Mouse (Mus musculus) stomach, embryonic 14.5 days (tissue): ENCODE results near the gene Dgkh. TPM values are rescaled to one million over a fixed set of nuclear protein-coding genes. Genes with fewer than 3 reads are reported as not detected.

ENCODE experiments used
- ATAC-seq: fragments of 200-750 bp; cut with Nextera tagmentation; 2 replicates; pipeline ENCODE4 v1.8.0; 2017; ENCODE audit warnings: low read depth, moderate TSS enrichment; ENCODE audit not compliant: insufficient number of reproducible peaks, insufficient read depth, low FRiP score
- H3K27ac ChIP-seq: fragments of 300-500 bp; sonication (generic); 2 replicates; pipeline ENCODE4 v1.5.1; 2014; ENCODE audit warnings: mild to moderate bottlenecking, low read length, moderate library complexity, mixed read lengths
- H3K27me3 ChIP-seq: fragments of 300-500 bp; sonication (generic); 2 replicates; pipeline ENCODE4 v1.6.1; 2014; ENCODE audit warnings: low read length, control low read depth, mixed read lengths; ENCODE audit not compliant: control insufficient read depth, insufficient read depth
- H3K36me3 ChIP-seq: fragments of 300-500 bp; sonication (generic); 2 replicates; pipeline ENCODE4 v1.6.1; 2014; ENCODE audit warnings: mild to moderate bottlenecking, control low read depth, low read length, moderate library complexity, mixed read lengths; ENCODE audit not compliant: control insufficient read depth, insufficient read depth
- H3K4me1 ChIP-seq: fragments of 300-500 bp; sonication (generic); 2 replicates; pipeline ENCODE4 v1.6.1; 2014; ENCODE audit warnings: low read length, control low read depth, mixed read lengths; ENCODE audit not compliant: control insufficient read depth, insufficient read depth
- H3K4me2 ChIP-seq: fragments of 300-500 bp; sonication (generic); replicated peaks from 2 replicates; pipeline ENCODE4 v1.6.1; 2014; ENCODE audit warnings: low read depth, low read length, control low read depth
- H3K4me3 ChIP-seq: fragments of 300-500 bp; sonication (generic); 2 replicates; pipeline ENCODE4 v1.5.1; 2014; ENCODE audit warnings: low read depth, low read length, control low read depth
- H3K9ac ChIP-seq: fragments of 300-500 bp; sonication (generic); replicated peaks from 2 replicates; pipeline ENCODE4 v1.6.1; 2014; ENCODE audit warnings: low read depth, mild to moderate bottlenecking, control low read depth, low read length, moderate library complexity, mixed read lengths
- H3K9me3 ChIP-seq: fragments of 300-500 bp; sonication (generic); 2 replicates; pipeline ENCODE4 v1.6.1; 2016; ENCODE audit warnings: low read depth, low read length, control low read depth; ENCODE audit not compliant: control insufficient read depth
- WGBS: fragments of 180-500 bp; shearing (Covaris S2); extraction: QIAGEN DNeasy Blood & Tissue Kit; methylation state at CpG from one replicate; pipeline ENCODE4 v1.1.7; 2014; 5-methylcytosine and 5-hydroxymethylcytosine counted together
- polyA plus RNA-seq: library from polyadenylated mRNA; unstranded; fragments of >200 nt; fragmentation: Nextera tagmentation; extraction: Ambion mirVana; gene quantifications from 2 replicates; pipeline ENCODE4 v1.2.1, GENCODE M21; 2014

The Dgkh gene
- polyA plus RNA-seq, 1 experiment from 2014 or later = 2.7 TPM

DNA sequence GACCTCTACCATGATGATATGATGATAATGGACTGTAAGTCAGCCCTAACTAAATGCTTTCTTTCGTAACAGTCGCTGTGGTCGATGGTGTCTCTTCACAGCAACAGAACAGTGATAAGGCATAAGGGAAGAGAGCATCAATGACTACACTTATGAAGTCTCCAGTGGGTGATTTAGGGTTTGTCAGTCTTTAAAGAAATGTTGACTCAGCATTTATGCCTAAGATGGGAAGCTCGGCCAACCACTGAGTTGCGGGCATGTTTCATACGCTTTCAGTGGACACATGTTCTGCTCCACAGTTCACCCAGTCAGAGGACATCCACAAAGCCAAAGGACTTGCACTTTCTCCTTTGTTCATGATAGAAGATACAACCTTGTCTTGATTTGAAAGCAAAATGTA lies 73.9 kb downstream of the Dgkh start:
- Histone ChIP-seq H3K4me3 (no peak overlapping the region), H3K9ac (no peak overlapping the region), H3K4me1 (0 out of 2 replicates have a peak, but pooled peaks cover 4% of the 10 kb centered on the region), H3K27ac (no peak overlapping the region), H3K27me3 (no peaks in the 10 kb centered on the region), H3K4me2 (no peak overlapping the region), H3K36me3 (no peaks in the 10 kb centered on the region), H3K9me3 (no peaks in the 10 kb centered on the region; the same call in 1 of the 2 replicates)
- 97% methylated on average over 6 of the region's 6 CpGs for WGBS
- ATAC-seq = no peak

DNA sequence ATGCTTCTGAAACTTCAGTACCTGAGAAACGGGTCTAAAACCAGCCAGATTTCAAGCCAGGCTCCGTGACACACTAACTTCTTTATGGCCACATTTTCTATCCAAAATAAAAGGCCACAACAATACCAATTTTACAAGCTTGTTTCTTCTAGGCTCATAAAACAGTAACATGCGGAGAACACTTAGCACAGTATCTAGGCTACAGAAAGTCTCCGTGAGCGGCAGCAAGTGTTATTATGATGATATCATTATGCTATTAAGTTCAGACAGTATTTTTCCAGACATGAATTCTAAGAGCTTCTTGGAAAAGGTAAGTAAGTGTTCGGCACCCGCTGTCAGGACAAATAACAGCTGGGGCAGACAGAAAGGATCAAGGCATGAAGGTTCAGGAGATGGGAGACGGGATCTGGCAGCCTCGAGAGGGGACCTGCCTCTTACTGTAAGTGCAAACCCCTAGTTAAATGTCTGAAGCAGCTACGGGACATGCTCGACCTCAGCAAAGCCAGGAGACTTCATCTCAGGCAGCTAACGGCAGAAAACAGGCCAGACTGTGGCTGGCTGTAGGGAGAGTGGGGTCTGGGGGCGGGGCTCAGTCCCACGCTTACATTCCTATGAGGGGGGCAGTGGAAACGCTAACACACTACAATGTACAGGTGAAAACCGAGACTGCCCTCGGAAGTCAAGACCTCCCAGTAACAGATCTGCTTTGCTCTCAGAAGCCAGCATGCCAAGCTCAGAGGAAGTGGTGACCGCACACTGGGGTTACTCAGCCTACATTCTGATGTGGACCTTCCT lies 75.5 kb downstream of the Dgkh start:
- Histone ChIP-seq H3K4me1 (0 out of 2 replicates have a peak, but pooled peaks cover 4% of the 10 kb centered on the region), H3K27ac (no peak overlapping the region), H3K4me3 (no peak overlapping the region), H3K9me3 (no peaks in the 10 kb centered on the region; the same call in 1 of the 2 replicates), H3K27me3 (no peaks in the 10 kb centered on the region), H3K36me3 (no peaks in the 10 kb centered on the region), H3K4me2 (no peak overlapping the region), H3K9ac (no peak overlapping the region)
- ATAC-seq = no peak
- 66% methylated on average over 18 of the region's 18 CpGs for WGBS

DNA sequence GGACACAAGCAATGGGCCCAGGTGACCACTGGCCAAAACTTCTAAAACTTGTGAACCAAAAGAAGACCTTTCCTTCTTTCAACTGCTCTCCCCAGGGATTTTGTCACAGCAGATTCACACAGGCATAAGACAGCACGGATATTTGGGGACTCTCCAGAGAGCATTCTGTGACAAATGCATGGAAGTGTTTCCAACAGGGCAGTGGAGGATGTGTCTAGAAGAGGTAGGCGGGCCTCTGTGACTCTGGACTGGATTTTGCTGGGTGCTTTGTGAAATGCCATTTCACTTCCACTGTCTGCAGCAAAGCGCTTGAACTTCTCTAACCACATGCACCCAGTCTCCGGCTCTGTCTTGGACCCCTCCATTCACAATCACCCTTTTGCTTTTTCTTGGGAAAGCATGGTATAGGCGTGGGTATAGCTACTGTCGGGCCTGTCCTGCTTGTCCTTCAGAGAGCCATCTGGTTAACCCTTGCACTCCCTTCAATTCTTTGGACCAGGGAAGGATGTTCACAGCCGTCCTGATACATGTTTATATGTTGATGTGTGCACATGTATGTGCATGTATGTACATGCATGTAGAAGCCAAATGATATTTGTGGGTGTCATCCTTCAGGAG lies 77.5 kb downstream of the Dgkh start:
- no peak overlapping the region for H3K4me2 ChIP-seq
- no peaks in the 10 kb centered on the region for H3K27me3 ChIP-seq
- 84% methylated on average over 7 of the region's 7 CpGs for WGBS
- no peak overlapping the region for H3K27ac ChIP-seq
- no peak for ATAC-seq
- H3K9ac ChIP-seq = no peak overlapping the region
- H3K4me3 ChIP-seq = no peak overlapping the region
- H3K36me3 ChIP-seq = no peaks in the 10 kb centered on the region
- H3K4me1 ChIP-seq = peaks cover 9% of the 10 kb centered on the region
- no peaks in the 10 kb centered on the region; the same call in 1 of the 2 replicates for H3K9me3 ChIP-seq

DNA sequence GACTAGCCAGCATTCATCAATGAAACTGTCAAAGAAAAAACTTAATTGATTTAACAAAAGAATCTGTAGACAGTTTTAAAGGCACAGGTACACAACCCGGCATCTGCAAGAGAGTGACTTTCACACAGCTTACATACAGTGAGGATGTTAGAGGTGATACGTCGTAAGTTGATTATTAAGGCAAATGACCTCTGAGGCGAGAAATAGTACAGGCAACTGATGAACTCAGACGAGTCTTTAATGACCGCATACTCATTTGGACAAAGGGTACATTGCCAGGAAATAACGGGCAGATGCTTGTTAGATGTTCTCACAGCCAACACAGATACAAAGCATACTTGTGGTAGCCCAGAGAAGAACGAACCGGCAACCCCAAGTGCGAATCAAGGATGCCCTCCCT lies 78.4 kb downstream of the Dgkh start:
- ATAC-seq = no peak
- peaks cover 17% of the 10 kb centered on the region for H3K4me1 ChIP-seq
- WGBS = 86% methylated on average over 10 of the region's 10 CpGs

DNA sequence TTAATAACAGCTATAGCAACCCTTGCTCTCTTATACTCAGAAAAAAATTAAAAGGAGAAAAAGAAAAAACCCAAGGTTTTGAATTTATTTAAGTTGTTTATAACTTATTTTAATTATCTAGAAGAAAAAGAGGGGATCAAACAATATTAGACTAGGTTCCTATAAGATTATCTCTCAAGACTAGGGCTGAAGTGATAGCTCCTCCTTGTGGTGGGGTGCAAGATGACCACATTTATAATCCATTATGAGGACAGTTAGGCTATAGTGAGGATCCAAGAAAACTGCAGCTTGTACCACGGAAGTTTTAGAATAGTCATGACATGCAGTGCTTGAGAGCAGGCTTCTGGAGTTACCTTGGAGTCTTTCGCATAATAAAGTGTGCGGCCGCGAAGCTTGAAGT lies 79.2 kb downstream of the Dgkh start:
- ATAC-seq = no peak
- H3K4me3 ChIP-seq = no peak overlapping the region
- H3K4me2 ChIP-seq = no peak overlapping the region
- H3K9me3 ChIP-seq = no peaks in the 10 kb centered on the region; the same call in 1 of the 2 replicates
- H3K27ac ChIP-seq = no peak overlapping the region
- no peaks in the 10 kb centered on the region for H3K27me3 ChIP-seq
- peaks cover 23% of the 10 kb centered on the region for H3K4me1 ChIP-seq
- no peaks in the 10 kb centered on the region for H3K36me3 ChIP-seq
- H3K9ac ChIP-seq = no peak overlapping the region
- WGBS = 92% methylated on average over 5 of the region's 5 CpGs

More for the DNA sequence above, 78.4 kb downstream of the Dgkh start:
- H3K27ac ChIP-seq = no peak overlapping the region
- H3K36me3 ChIP-seq = no peaks in the 10 kb centered on the region
- H3K27me3 ChIP-seq = no peaks in the 10 kb centered on the region
- no peak overlapping the region for H3K4me3 ChIP-seq
- H3K4me2 ChIP-seq = no peak overlapping the region
- H3K9ac ChIP-seq = no peak overlapping the region
- no peaks in the 10 kb centered on the region; the same call in 1 of the 2 replicates for H3K9me3 ChIP-seq

DNA sequence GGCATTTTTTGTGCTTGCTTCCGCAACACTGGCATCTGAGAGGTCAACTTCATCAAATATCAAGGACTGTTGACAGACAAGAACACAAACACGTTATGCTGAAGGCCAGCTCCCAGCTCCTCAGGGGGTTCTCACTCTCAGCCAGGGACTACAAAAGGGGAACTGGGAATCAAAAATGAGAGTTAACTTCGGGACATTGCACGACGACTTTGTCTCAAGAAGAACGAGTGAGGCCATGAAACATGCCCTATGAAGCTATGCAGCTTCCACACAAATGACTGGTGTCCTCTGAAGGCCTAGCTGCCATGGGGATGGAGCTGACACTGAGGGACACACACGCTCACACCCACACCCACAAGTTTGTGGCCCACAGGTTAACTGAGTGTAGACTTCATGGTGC lies 80.9 kb downstream of the Dgkh start:
- no peaks in the 10 kb centered on the region for H3K27me3 ChIP-seq
- no peak overlapping the region for H3K9ac ChIP-seq
- H3K27ac ChIP-seq = no peak overlapping the region
- 79% methylated on average over 7 of the region's 7 CpGs for WGBS
- H3K4me2 ChIP-seq = no peak overlapping the region
- ATAC-seq = no peak
- H3K36me3 ChIP-seq = no peaks in the 10 kb centered on the region
- H3K4me3 ChIP-seq = no peak overlapping the region
- H3K4me1 ChIP-seq = peaks cover 19% of the 10 kb centered on the region
- no peaks in the 10 kb centered on the region for H3K9me3 ChIP-seq

DNA sequence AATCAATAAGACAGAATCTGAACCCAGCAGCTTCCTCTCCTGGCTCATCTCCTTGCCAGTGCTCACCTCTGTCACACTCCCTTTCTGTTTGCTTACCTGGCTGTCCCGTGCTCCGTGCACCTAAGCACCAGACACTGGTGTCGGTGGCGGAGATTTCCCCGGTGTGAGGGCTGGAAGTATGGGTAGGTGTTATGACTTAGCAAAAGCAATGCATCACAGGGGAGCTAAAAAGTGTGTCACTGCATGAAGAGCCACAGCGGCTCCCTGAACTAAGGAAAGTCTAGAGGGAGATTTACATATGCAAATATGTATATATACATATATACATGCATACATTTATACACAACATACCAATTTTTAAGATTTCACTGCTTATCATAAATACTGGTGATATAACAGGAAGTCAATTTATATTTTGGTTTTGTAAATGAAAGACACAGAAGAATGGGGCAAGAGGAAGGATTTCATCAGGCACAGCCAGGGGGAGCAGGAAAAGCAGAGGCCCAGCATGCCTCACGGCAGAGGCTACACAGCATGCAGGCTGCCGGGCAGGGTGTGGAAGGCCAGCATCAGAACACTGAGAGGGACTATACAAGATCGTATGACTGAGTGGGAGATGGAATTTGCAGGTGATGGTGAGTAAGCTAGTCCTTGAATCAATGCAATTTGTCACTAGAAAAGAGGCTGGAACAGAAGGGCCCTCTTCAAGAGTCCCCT lies 82.0 kb downstream of the Dgkh start:
- H3K27ac ChIP-seq = no peak overlapping the region
- 49% methylated on average over 9 of the region's 9 CpGs for WGBS
- no peak overlapping the region for H3K9ac ChIP-seq
- H3K4me3 ChIP-seq = no peak overlapping the region
- no peak for ATAC-seq
- no peaks in the 10 kb centered on the region for H3K9me3 ChIP-seq
- H3K4me2 ChIP-seq = no peak overlapping the region
- no peaks in the 10 kb centered on the region for H3K27me3 ChIP-seq
- no peaks in the 10 kb centered on the region for H3K36me3 ChIP-seq
- H3K4me1 ChIP-seq = peaks cover 19% of the 10 kb centered on the region

DNA sequence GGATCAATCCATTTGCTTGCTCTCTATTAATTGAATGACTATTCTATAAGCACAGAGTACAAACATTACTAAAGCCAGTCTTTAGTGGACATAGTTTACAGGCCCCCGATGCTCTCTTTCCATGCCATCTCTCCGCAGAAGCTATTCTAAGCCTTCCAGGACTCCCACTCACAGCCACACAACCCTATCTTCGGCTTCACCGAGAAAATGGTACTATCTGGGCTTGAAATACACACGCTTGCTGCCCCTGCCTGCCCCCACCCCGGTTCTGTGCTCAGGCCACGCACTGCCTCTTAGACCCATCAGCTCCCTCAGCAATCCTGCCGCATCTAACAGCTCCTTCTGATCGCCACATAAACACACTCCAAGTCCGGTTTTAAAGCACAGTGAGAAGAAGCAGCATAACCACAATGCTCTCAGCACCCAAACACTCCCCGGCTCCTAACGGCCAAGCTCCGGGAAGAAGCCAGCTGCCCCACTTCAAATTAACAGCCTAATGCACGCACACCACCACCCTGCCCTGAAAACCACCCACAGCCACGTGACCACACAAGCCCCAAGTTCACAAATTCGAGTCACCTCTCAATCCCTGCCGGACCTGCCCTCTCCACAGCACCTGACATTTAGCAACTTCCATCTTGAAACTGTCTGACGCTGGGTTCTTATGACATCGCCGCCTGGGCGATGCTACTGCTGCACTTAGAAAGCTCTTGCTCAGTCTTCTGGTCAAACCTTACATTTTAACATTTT lies 82.9 kb downstream of the Dgkh start:
- no peaks in the 10 kb centered on the region for H3K36me3 ChIP-seq
- 0 out of 2 replicates have a peak overlapping the region, but pooled peaks have one; percentile 7 for H3K4me2 ChIP-seq
- H3K27ac ChIP-seq = peak overlapping the region; percentile 58
- 42% methylated on average over 21 of the region's 21 CpGs for WGBS
- H3K4me3 ChIP-seq = no peak overlapping the region
- H3K27me3 ChIP-seq = no peaks in the 10 kb centered on the region
- ATAC-seq = peak; percentile 18; the same call in 1 of the 2 replicates
- H3K9ac ChIP-seq = no peak overlapping the region
- H3K9me3 ChIP-seq = no peaks in the 10 kb centered on the region
- H3K4me1 ChIP-seq = peaks cover 19% of the 10 kb centered on the region
